Mouse (Mus musculus) limb, embryonic 11.5 days (tissue): ENCODE data around the gene Thada. TPM values are rescaled to one million over a fixed set of nuclear protein-coding genes. Genes with fewer than 3 reads are reported as not detected.

ENCODE experiments used
- ATAC-seq: fragments of 200-750 bp; cut with Nextera tagmentation; 2 replicates; pipeline ENCODE4 v1.8.0; 2017; ENCODE audit warnings: low read depth; ENCODE audit not compliant: insufficient number of reproducible peaks, low FRiP score, low TSS enrichment
- DNase-seq: peaks from one replicate; pipeline ENCODE4 v3.0.0-alpha.2; 2015; ENCODE audit warnings: low spot score
- H3K27ac ChIP-seq: fragments of 300-500 bp; sonication (generic); replicated peaks from 2 replicates; pipeline ENCODE4 v1.5.1; 2014; ENCODE audit warnings: low read depth, mild to moderate bottlenecking, low read length
- H3K27me3 ChIP-seq: fragments of 300-500 bp; sonication (generic); 2 replicates; pipeline ENCODE4 v1.6.1; 2014; ENCODE audit warnings: mild to moderate bottlenecking, low read length, mixed read lengths; ENCODE audit not compliant: control insufficient read depth, insufficient read depth
- H3K36me3 ChIP-seq: fragments of 300-500 bp; sonication (generic); 2 replicates; pipeline ENCODE4 v1.6.1; 2014; ENCODE audit warnings: mild to moderate bottlenecking, low read length, moderate library complexity, mixed read lengths; ENCODE audit not compliant: control insufficient read depth, insufficient read depth
- H3K4me1 ChIP-seq: fragments of 300-500 bp; sonication (generic); 2 replicates; pipeline ENCODE4 v1.6.1; 2014; ENCODE audit warnings: low read length, mixed read lengths; ENCODE audit not compliant: control insufficient read depth, insufficient read depth
- H3K4me2 ChIP-seq: fragments of 300-500 bp; sonication (generic); 2 replicates; pipeline ENCODE4 v1.6.1; 2014; ENCODE audit warnings: low read depth, mild to moderate bottlenecking, moderate library complexity; ENCODE audit not compliant: severe bottlenecking
- H3K4me3 ChIP-seq: fragments of 300-500 bp; sonication (generic); 2 replicates; pipeline ENCODE4 v1.5.1; 2014; ENCODE audit warnings: low read depth, low read length
- H3K9ac ChIP-seq: fragments of 300-500 bp; sonication (generic); 2 replicates; pipeline ENCODE4 v1.6.1; 2014; ENCODE audit warnings: mild to moderate bottlenecking, low read length
- H3K9me3 ChIP-seq: fragments of 300-500 bp; sonication (generic); 2 replicates; pipeline ENCODE4 v1.6.1; 2016; ENCODE audit warnings: low read length; ENCODE audit not compliant: control insufficient read depth
- WGBS: fragments of 180-500 bp; shearing (Covaris S2); extraction: QIAGEN DNeasy Blood & Tissue Kit; methylation state at CpG from one replicate; pipeline ENCODE4 v1.1.7; 2014; 5-methylcytosine and 5-hydroxymethylcytosine counted together
- polyA plus RNA-seq: library from polyadenylated mRNA; unstranded; fragments of >200 nt; fragmentation: Nextera tagmentation; extraction: Ambion mirVana; gene quantifications from 2 replicates; pipeline ENCODE4 v1.2.1, GENCODE M21; 2014

Gene Thada
- polyA plus RNA-seq, 1 experiment from 2014 or later: 12.6 TPM

- Histone ChIP-seq H3K4me3 (no peak overlapping the region), H3K9me3 (no peaks in the 10 kb centered on the region), H3K4me1 (no peaks in the 10 kb centered on the region), H3K9ac (no peak overlapping the region), H3K27me3 (no peaks in the 10 kb centered on the region), H3K27ac (no peak overlapping the region), H3K36me3 (no peaks in the 10 kb centered on the region), H3K4me2 (no peak overlapping the region)
- 97% methylated on average over 1 of the region's 1 CpGs for WGBS
- ATAC-seq (no peak), DNase-seq (no peak)
Measured at GRCm38 (mm10) chr17:84408731-84409130, 57.3 kb downstream of the Thada start.

GRCm38 (mm10) chr17:84405616-84406015 lies 60.4 kb downstream of the Thada start:
- 92% methylated on average over 6 of the region's 6 CpGs for WGBS
- DNase-seq (no peak), ATAC-seq (no peak)
- no peaks in the 10 kb centered on the region; the same call in 1 of the 2 replicates for H3K36me3 ChIP-seq
- no peak overlapping the region for H3K9ac ChIP-seq
- H3K27me3 ChIP-seq: no peaks in the 10 kb centered on the region
- H3K4me1 ChIP-seq: no peaks in the 10 kb centered on the region
- H3K27ac ChIP-seq: no peak overlapping the region
- H3K9me3 ChIP-seq: no peaks in the 10 kb centered on the region
- H3K4me2 ChIP-seq: no peak overlapping the region
- H3K4me3 ChIP-seq: no peak overlapping the region

- Histone ChIP-seq H3K4me3 (no peak overlapping the region), H3K27me3 (no peaks in the 10 kb centered on the region), H3K9me3 (no peaks in the 10 kb centered on the region), H3K4me2 (no peak overlapping the region), H3K27ac (no peak overlapping the region), H3K4me1 (no peaks in the 10 kb centered on the region), H3K9ac (no peak overlapping the region), H3K36me3 (no peaks in the 10 kb centered on the region; the same call in 1 of the 2 replicates)
- ATAC-seq (no peak), DNase-seq (no peak)
- WGBS: 91% methylated on average over 5 of the region's 5 CpGs
Measured at GRCm38 (mm10) chr17:84401796-84402195, 64.2 kb downstream of the Thada start.

GRCm38 (mm10) chr17:84399431-84399830 lies 66.6 kb downstream of the Thada start:
- Histone ChIP-seq H3K9ac (no peak overlapping the region), H3K4me2 (no peak overlapping the region), H3K4me3 (no peak overlapping the region), H3K4me1 (no peaks in the 10 kb centered on the region), H3K27me3 (no peaks in the 10 kb centered on the region), H3K27ac (no peak overlapping the region), H3K9me3 (no peaks in the 10 kb centered on the region), H3K36me3 (no peaks in the 10 kb centered on the region; the same call in 1 of the 2 replicates)
- DNase-seq: no peak
- no peak for ATAC-seq
- 89% methylated on average over 6 of the region's 6 CpGs for WGBS

GRCm38 (mm10) chr17:84390026-84390425 lies 76.0 kb downstream of the Thada start:
- Histone ChIP-seq H3K9ac (no peak overlapping the region), H3K4me2 (no peak overlapping the region), H3K36me3 (peaks cover 4% of the 10 kb centered on the region; the same call in 1 of the 2 replicates), H3K27ac (no peak overlapping the region), H3K4me1 (no peaks in the 10 kb centered on the region), H3K9me3 (no peaks in the 10 kb centered on the region), H3K27me3 (no peaks in the 10 kb centered on the region), H3K4me3 (no peak overlapping the region)
- WGBS: 91% methylated on average over 2 of the region's 2 CpGs
- ATAC-seq (no peak), DNase-seq (no peak)

- ATAC-seq (no peak), DNase-seq (no peak)
- Histone ChIP-seq H3K4me2 (no peak overlapping the region), H3K36me3 (peaks cover 8% of the 10 kb centered on the region), H3K9ac (no peak overlapping the region), H3K27ac (no peak overlapping the region), H3K27me3 (no peaks in the 10 kb centered on the region), H3K4me3 (no peak overlapping the region), H3K9me3 (no peaks in the 10 kb centered on the region), H3K4me1 (no peaks in the 10 kb centered on the region)
- WGBS: 84% methylated on average over 4 of the region's 4 CpGs
Measured at GRCm38 (mm10) chr17:84386176-84386575, 79.8 kb downstream of the Thada start.

GRCm38 (mm10) chr17:84385696-84386095 lies 80.3 kb downstream of the Thada start:
- WGBS: 88% methylated on average over 6 of the region's 6 CpGs
- H3K4me1 ChIP-seq: no peaks in the 10 kb centered on the region
- H3K4me2 ChIP-seq: no peak overlapping the region
- no peak overlapping the region for H3K27ac ChIP-seq
- H3K9me3 ChIP-seq: no peaks in the 10 kb centered on the region
- peaks cover 8% of the 10 kb centered on the region for H3K36me3 ChIP-seq
- ATAC-seq: no peak
- DNase-seq: no peak
- no peak overlapping the region for H3K9ac ChIP-seq
- no peaks in the 10 kb centered on the region for H3K27me3 ChIP-seq
- no peak overlapping the region for H3K4me3 ChIP-seq

- peaks cover 8% of the 10 kb centered on the region for H3K36me3 ChIP-seq
- no peaks in the 10 kb centered on the region for H3K27me3 ChIP-seq
- DNase-seq (no peak), ATAC-seq (no peak)
- H3K4me2 ChIP-seq: no peak overlapping the region
- H3K4me3 ChIP-seq: no peak overlapping the region
- no peaks in the 10 kb centered on the region for H3K4me1 ChIP-seq
- no peak overlapping the region for H3K27ac ChIP-seq
- H3K9me3 ChIP-seq: no peaks in the 10 kb centered on the region
- no peak overlapping the region for H3K9ac ChIP-seq
Measured at GRCm38 (mm10) chr17:84384661-84385060, 81.3 kb downstream of the Thada start.

GRCm38 (mm10) chr17:84380340-84380739 lies 85.7 kb downstream of the Thada start:
- no peak overlapping the region for H3K4me3 ChIP-seq
- no peak for ATAC-seq
- no peak overlapping the region for H3K4me2 ChIP-seq
- H3K9me3 ChIP-seq: no peaks in the 10 kb centered on the region
- H3K27me3 ChIP-seq: no peaks in the 10 kb centered on the region
- H3K36me3 ChIP-seq: peaks cover 6% of the 10 kb centered on the region
- H3K9ac ChIP-seq: no peak overlapping the region
- WGBS: 94% methylated on average over 9 of the region's 9 CpGs
- no peaks in the 10 kb centered on the region for H3K4me1 ChIP-seq
- DNase-seq: no peak
- no peak overlapping the region for H3K27ac ChIP-seq
